Mouse (Mus musculus): ENCODE results near the gene Isy1.
A peak's percentile ranks its signal among the peaks of the same experiment; 100 is the strongest.

The Isy1 gene

GRCm38 (mm10) chr6:87838551-87839197, at the start of gene Isy1:
Gene Isy1 (minus strand): TSS chr6:87838798.
- DNase-seq (ENCODE audit: low spot score in 2 of 2) = peak; percentile 82 to 93

GRCm38 (mm10) chr6:87887594-87888233, 49.1 kb upstream of the Isy1 start, which contains the start of gene Copg1:
Gene Copg1 (plus strand): TSS chr6:87887814.
- DNase-seq (ENCODE audit: low spot score in 2 of 2) = peak; percentile 100

- no peak for DNase-seq (ENCODE audit: low spot score in 2 of 2)
Measured at GRCm38 (mm10) chr6:87886721-87887120, 48.1 kb upstream of the Isy1 start.

- peak in 1 of 2 experiments; percentile 30 for DNase-seq (ENCODE audit: low spot score in 2 of 2)
Measured at GRCm38 (mm10) chr6:87882816-87883215, 44.2 kb upstream of the Isy1 start.

GRCm38 (mm10) chr6:87882221-87882620, 43.6 kb upstream of the Isy1 start:
- no peak for DNase-seq (ENCODE audit: low spot score in 2 of 2)

- no peak for DNase-seq (ENCODE audit: low spot score in 2 of 2)
Measured at GRCm38 (mm10) chr6:87879628-87880027, 41.0 kb upstream of the Isy1 start.

- no peak for DNase-seq (ENCODE audit: low spot score in 2 of 2)
Measured at GRCm38 (mm10) chr6:87879010-87879409, 40.4 kb upstream of the Isy1 start.

- peak in 1 of 2 experiments; percentile 37 for DNase-seq (ENCODE audit: low spot score in 2 of 2)
Measured at GRCm38 (mm10) chr6:87876068-87876643, 37.6 kb upstream of the Isy1 start.

- no peak for DNase-seq (ENCODE audit: low spot score in 2 of 2)
Measured at GRCm38 (mm10) chr6:87875562-87875961, 37.0 kb upstream of the Isy1 start.

- no peak for DNase-seq (ENCODE audit: low spot score in 2 of 2)
Measured at GRCm38 (mm10) chr6:87875083-87875482, 36.5 kb upstream of the Isy1 start.

GRCm38 (mm10) chr6:87873963-87874362, 35.4 kb upstream of the Isy1 start:
- DNase-seq (ENCODE audit: low spot score in 2 of 2) = no peak

- DNase-seq (ENCODE audit: low spot score in 2 of 2) = no peak
Measured at GRCm38 (mm10) chr6:87873104-87873503, 34.5 kb upstream of the Isy1 start.

GRCm38 (mm10) chr6:87871240-87871639, 32.6 kb upstream of the Isy1 start:
- no peak for DNase-seq (ENCODE audit: low spot score in 2 of 2)

GRCm38 (mm10) chr6:87870440-87870839, 31.8 kb upstream of the Isy1 start:
- no peak for DNase-seq (ENCODE audit: low spot score in 2 of 2)

- peak in 1 of 2 experiments; percentile 34 for DNase-seq (ENCODE audit: low spot score in 2 of 2)
Measured at GRCm38 (mm10) chr6:87868871-87869506, 30.4 kb upstream of the Isy1 start.

GRCm38 (mm10) chr6:87867256-87867655, 28.7 kb upstream of the Isy1 start:
- no peak for DNase-seq (ENCODE audit: low spot score in 2 of 2)

GRCm38 (mm10) chr6:87866211-87866610, 27.6 kb upstream of the Isy1 start:
- no peak for DNase-seq (ENCODE audit: low spot score in 2 of 2)

- no peak for DNase-seq (ENCODE audit: low spot score in 2 of 2)
Measured at GRCm38 (mm10) chr6:87857071-87857470, 18.5 kb upstream of the Isy1 start.

- DNase-seq (ENCODE audit: low spot score in 2 of 2) = no peak
Measured at GRCm38 (mm10) chr6:87853446-87853845, 14.8 kb upstream of the Isy1 start.

GRCm38 (mm10) chr6:87851871-87852270, 13.3 kb upstream of the Isy1 start:
- DNase-seq (ENCODE audit: low spot score in 2 of 2) = no peak

GRCm38 (mm10) chr6:87850900-87851614, 12.5 kb upstream of the Isy1 start, which contains the start of gene Cnbp:
Gene Cnbp (minus strand): TSS chr6:87851106.
- peak; percentile 95 to 99 for DNase-seq (ENCODE audit: low spot score in 2 of 2)
